In genomic region chr5:124222696-124223095, GRCm38 (mm10) we compare ENCODE assay signal across 12 mouse cellular contexts. TPM values are rescaled to one million over a fixed set of nuclear protein-coding genes. Genes with fewer than 3 reads are reported as not detected.
A peak's percentile ranks its signal among the peaks of the same experiment; 100 is the strongest.
DNase-seq lines count a peak whose midpoint lies in the region; ATAC-seq and TF ChIP-seq lines count a peak whose summit lies in the region.
"Had no signal": no experiment of that assay in that cellular context is flagged by ENCODE, and none has a peak within 500 bp of the region (broad histone marks: within the 10 kb centered on the region; RNA-seq: fewer than 3 reads in every experiment).

No protein-coding gene starts in this region.

- H3K4me2 ChIP-seq in kidney, postnatal 0 days (ENCODE audit: low read length) = no peak overlapping the region
- no peak overlapping the region for H3K4me2 ChIP-seq in kidney, embryonic 14.5 days (replicated peaks; ENCODE audit: low read depth, low read length)
- no peak overlapping the region for H3K4me2 ChIP-seq in heart, embryonic 16.5 days (ENCODE audit: low read depth, low read length)
- no peak overlapping the region for H3K4me2 ChIP-seq in forebrain, postnatal 0 days (ENCODE audit: low read depth)
- no peak overlapping the region for H3K4me2 ChIP-seq in forebrain, embryonic 12.5 days
- H3K4me2 ChIP-seq: hindbrain, embryonic 15.5 days; limb, embryonic 13.5 days had no signal

- H3K9me3 ChIP-seq in kidney, postnatal 0 days (replicated peaks; ENCODE audit: low read length) = no peaks in the 10 kb centered on the region
- no peaks in the 10 kb centered on the region for H3K9me3 ChIP-seq in kidney, embryonic 14.5 days (ENCODE audit: control insufficient read depth, low read length)
- no peaks in the 10 kb centered on the region for H3K9me3 ChIP-seq in heart, embryonic 16.5 days (replicated peaks; ENCODE audit: control insufficient read depth, low read length)
- no peaks in the 10 kb centered on the region for H3K9me3 ChIP-seq in forebrain, postnatal 0 days (ENCODE audit: low read length)
- H3K9me3 ChIP-seq in forebrain, embryonic 12.5 days = no peaks in the 10 kb centered on the region
- H3K9me3 ChIP-seq: hindbrain, embryonic 15.5 days; limb, embryonic 13.5 days had no signal

- 75% methylated on average over 11 of the region's 11 CpGs for WGBS in kidney, postnatal 0 days
- WGBS in kidney, embryonic 14.5 days = 70% methylated on average over 11 of the region's 11 CpGs
- 70% methylated on average over 11 of the region's 11 CpGs for WGBS in heart, embryonic 16.5 days
- 87% methylated on average over 11 of the region's 11 CpGs for WGBS in forebrain, postnatal 0 days
- 93% methylated on average over 11 of the region's 11 CpGs for WGBS in forebrain, embryonic 12.5 days

- no peak for TF ChIP-seq CTCF in kidney, postnatal 0 days (IDR thresholded peaks at IDR 0.05; ENCODE audit: low read depth)
- TF ChIP-seq CTCF in C2C12 (IDR thresholded peaks at IDR 0.05; ENCODE audit: control insufficient read depth, insufficient read depth, insufficient read length) = no peak
- TF ChIP-seq CTCF in forebrain, postnatal 0 days (IDR thresholded peaks at IDR 0.05; ENCODE audit: low read depth) = no peak

- H3K79me3 ChIP-seq in C2C12 (ENCODE audit: low read depth) = peaks cover 1% of the 10 kb centered on the region

- H3ac ChIP-seq in C2C12 (ENCODE audit: control insufficient read depth, insufficient read length, low read depth) = no peak overlapping the region

- H3K9ac ChIP-seq in kidney, postnatal 0 days (ENCODE audit: low read depth, low read length) = no peak overlapping the region
- H3K9ac ChIP-seq in kidney, embryonic 14.5 days (ENCODE audit: low read depth, low read length) = no peak overlapping the region
- H3K9ac ChIP-seq in heart, embryonic 16.5 days (ENCODE audit: low read length) = peak overlapping the region; percentile 52; the same call in 1 of the 2 replicates
- H3K9ac ChIP-seq in forebrain, postnatal 0 days = no peak overlapping the region
- no peak overlapping the region for H3K9ac ChIP-seq in forebrain, embryonic 12.5 days
- H3K9ac ChIP-seq: hindbrain, embryonic 15.5 days; limb, embryonic 13.5 days had no signal

- no peak for ATAC-seq in kidney, postnatal 0 days (replicated peaks; ENCODE audit: low FRiP score, low read depth)
- no peak for ATAC-seq in kidney, embryonic 14.5 days (ENCODE audit: low FRiP score, low TSS enrichment)
- ATAC-seq in heart, embryonic 16.5 days (replicated peaks; ENCODE audit: extremely low read depth, insufficient read depth, low FRiP score) = no peak
- ATAC-seq in forebrain, postnatal 0 days = no peak
- no peak for ATAC-seq in forebrain, embryonic 12.5 days (ENCODE audit: low FRiP score)

- no peaks in the 10 kb centered on the region for H3K27me3 ChIP-seq in kidney, postnatal 0 days (ENCODE audit: insufficient read depth, low read length)
- H3K27me3 ChIP-seq in kidney, embryonic 14.5 days (ENCODE audit: control insufficient read depth, insufficient read depth, low read length) = no peaks in the 10 kb centered on the region
- no peaks in the 10 kb centered on the region for H3K27me3 ChIP-seq in C2C12 (ENCODE audit: control insufficient read depth, insufficient read depth, insufficient read length)
- H3K27me3 ChIP-seq in heart, embryonic 16.5 days (ENCODE audit: control insufficient read depth, insufficient read depth, low read length) = no peaks in the 10 kb centered on the region
- H3K27me3 ChIP-seq in forebrain, postnatal 0 days (ENCODE audit: insufficient read depth, low read length) = no peaks in the 10 kb centered on the region
- no peaks in the 10 kb centered on the region for H3K27me3 ChIP-seq in forebrain, embryonic 12.5 days
- H3K27me3 ChIP-seq: hindbrain, embryonic 15.5 days; limb, embryonic 13.5 days had no signal

- peak overlapping the region; percentile 54; the same call in 1 of the 2 replicates for H3K27ac ChIP-seq in kidney, postnatal 0 days
- no peak overlapping the region for H3K27ac ChIP-seq in kidney, embryonic 14.5 days (ENCODE audit: low read depth, low read length)
- peak overlapping the region; percentile 86 for H3K27ac ChIP-seq in heart, embryonic 16.5 days (ENCODE audit: low read length)
- H3K27ac ChIP-seq in forebrain, postnatal 0 days (ENCODE audit: low read depth, low read length) = no peak overlapping the region
- no peak overlapping the region for H3K27ac ChIP-seq in forebrain, embryonic 12.5 days
- H3K27ac ChIP-seq: hindbrain, embryonic 15.5 days; limb, embryonic 13.5 days; macrophage had no signal

- no peaks in the 10 kb centered on the region for H3K79me2 ChIP-seq in C2C12 (ENCODE audit: control insufficient read depth, insufficient read depth)

- peak; percentile 58 to 77 for DNase-seq in adrenal gland, adult (ENCODE audit: inconsistent age in 2 of 2, low spot score in 1 of 2)
- DNase-seq in adrenal gland, adult 18-20 months (ENCODE audit: low spot score in 2 of 2) = no peak
- no peak for DNase-seq in kidney, postnatal 0 days (ENCODE audit: low spot score)
- no peak for DNase-seq in forebrain, postnatal 0 days
- DNase-seq: right cerebral cortex, postnatal 25 days had no signal

- peaks cover 16% of the 10 kb centered on the region; the same call in 1 of the 2 replicates for H3K4me1 ChIP-seq in kidney, postnatal 0 days (replicated peaks; ENCODE audit: insufficient read depth, low read length)
- peaks cover 10% of the 10 kb centered on the region for H3K4me1 ChIP-seq in kidney, embryonic 14.5 days (ENCODE audit: control insufficient read depth, insufficient read depth, low read length)
- H3K4me1 ChIP-seq in heart, embryonic 16.5 days (ENCODE audit: control insufficient read depth, insufficient read depth, low read length) = peaks cover 92% of the 10 kb centered on the region
- no peaks in the 10 kb centered on the region for H3K4me1 ChIP-seq in forebrain, postnatal 0 days (ENCODE audit: insufficient read depth)
- H3K4me1 ChIP-seq in forebrain, embryonic 12.5 days = peaks cover 23% of the 10 kb centered on the region

- H3K36me3 ChIP-seq in kidney, postnatal 0 days (ENCODE audit: insufficient read depth, low read length) = no peaks in the 10 kb centered on the region
- H3K36me3 ChIP-seq in kidney, embryonic 14.5 days (ENCODE audit: control insufficient read depth, insufficient read depth, low read length) = no peaks in the 10 kb centered on the region
- no peaks in the 10 kb centered on the region for H3K36me3 ChIP-seq in C2C12 (ENCODE audit: control insufficient read depth, insufficient read depth)
- 0 out of 2 replicates have a peak, but pooled peaks cover 2% of the 10 kb centered on the region for H3K36me3 ChIP-seq in heart, embryonic 16.5 days (ENCODE audit: control insufficient read depth, insufficient read depth)
- no peaks in the 10 kb centered on the region for H3K36me3 ChIP-seq in forebrain, postnatal 0 days (ENCODE audit: insufficient read depth)
- H3K36me3 ChIP-seq in forebrain, embryonic 12.5 days (replicated peaks) = no peaks in the 10 kb centered on the region
- H3K36me3 ChIP-seq: hindbrain, embryonic 15.5 days; limb, embryonic 13.5 days had no signal

- no peak overlapping the region for H3K4me3 ChIP-seq in kidney, postnatal 0 days (replicated peaks; ENCODE audit: low read depth, low read length)
- H3K4me3 ChIP-seq in kidney, embryonic 14.5 days (ENCODE audit: low read length) = no peak overlapping the region
- no peak overlapping the region for H3K4me3 ChIP-seq in C2C12 (ENCODE audit: insufficient read depth, poor library complexity, severe bottlenecking)
- no peak overlapping the region for H3K4me3 ChIP-seq in heart, embryonic 16.5 days (ENCODE audit: low read length)
- H3K4me3 ChIP-seq in forebrain, postnatal 0 days (ENCODE audit: low read depth, low read length) = no peak overlapping the region
- no peak overlapping the region for H3K4me3 ChIP-seq in forebrain, embryonic 12.5 days (replicated peaks)
- H3K4me3 ChIP-seq: hindbrain, embryonic 15.5 days; limb, embryonic 13.5 days had no signal

TF ChIP-seq in C2C12, 6 proteins besides CTCF, POLR2A, EP300 and RAD21:
- TF ChIP-seq MYOD1 (IDR thresholded peaks at IDR 0.05; ENCODE audit: control insufficient read depth, insufficient read length, low read depth) (peak; percentile 40), MAX (IDR thresholded peaks at IDR 0.05) (no peak)

RNA-seq across cellular contexts. Expression of gene Pitpnm2, which starts 26.9 kb away (rescaled TPM):
- 10 to 100 TPM; 36.4 to 61.1 TPM for total RNA-seq in adrenal gland, adult 18-20 months (2021)
- polyA plus RNA-seq in kidney, postnatal 0 days (2015; fragmentation: Nextera tagmentation; extraction: Ambion mirVana) = 3.0 and 3.1 TPM in 2 replicates
- 5.1 and 7.0 TPM in 2 replicates for polyA plus RNA-seq in kidney, embryonic 14.5 days (2014; fragmentation: Nextera tagmentation; extraction: Ambion mirVana)
- polyA plus RNA-seq in C2C12 (2012; fragmentation: generic; extraction: Trizol) = 4.0 TPM
- polyA plus RNA-seq in heart, embryonic 16.5 days (2015; fragmentation: Nextera tagmentation; extraction: Ambion mirVana) = 6.9 and 7.3 TPM in 2 replicates
- 33.8 and 38.4 TPM in 2 replicates for total RNA-seq in forebrain, postnatal 0 days (2014; rRNA removed)
- polyA plus RNA-seq in forebrain, postnatal 0 days (2015; fragmentation: Nextera tagmentation; extraction: Ambion mirVana) = 9.2 and 10.1 TPM in 2 replicates
- polyA plus RNA-seq in forebrain, embryonic 12.5 days (2016; fragmentation: Nextera tagmentation; extraction: Ambion mirVana) = 6.8 and 8.9 TPM in 2 replicates

Comparison
In these comparisons a context has a peak if more than half of its experiments do, and no peak if none do; other contexts are left out.
1. DNase-seq: peak in adrenal gland, adult (2 of 2); none in adrenal gland, adult 18-20 months (0 of 2), kidney, postnatal 0 days (single experiment) and forebrain, postnatal 0 days (single experiment).
2. H3K27ac ChIP-seq: peak in kidney, postnatal 0 days (single experiment) and heart, embryonic 16.5 days (single experiment); none in kidney, embryonic 14.5 days (single experiment), forebrain, postnatal 0 days (single experiment) and forebrain, embryonic 12.5 days (single experiment).